8 mouse cellular contexts compared by ENCODE assay signal in the genomic region with DNA sequence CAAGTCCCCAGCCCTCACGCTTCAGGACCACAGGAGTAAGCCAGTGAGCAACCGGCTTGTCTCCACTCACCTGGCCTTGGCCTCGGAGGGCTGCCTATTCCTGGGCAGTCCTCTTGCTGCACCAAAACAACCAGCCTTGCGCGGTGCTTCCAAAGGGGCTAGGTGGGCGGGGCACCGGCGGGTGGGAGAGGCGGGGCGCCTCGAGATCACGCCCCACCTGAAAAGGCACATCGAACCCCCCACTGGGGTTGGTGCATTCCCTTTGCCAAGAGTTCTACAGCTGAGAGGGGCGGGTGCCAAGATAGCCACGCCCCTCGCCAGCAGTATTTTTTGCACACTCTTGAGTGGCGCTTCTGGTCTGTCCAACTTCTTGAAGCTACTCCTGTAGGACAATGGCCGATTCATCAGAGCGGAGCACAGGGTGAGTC. TPM values are rescaled to one million over a fixed set of nuclear protein-coding genes. Genes with fewer than 3 reads are reported as not detected.
DNase-seq lines count a peak whose midpoint lies in the region; ATAC-seq lines count a peak whose summit lies in the region.

No protein-coding gene starts in this region.

- no peaks in the 10 kb centered on the region for H3K27me3 ChIP-seq in intestine, embryonic 16.5 days (replicated peaks; ENCODE audit: control insufficient read depth, insufficient read depth, low read length)
- no peaks in the 10 kb centered on the region for H3K27me3 ChIP-seq in lung, embryonic 16.5 days (ENCODE audit: control insufficient read depth, insufficient read depth, low read depth, low read length)

- no peaks in the 10 kb centered on the region for H3K9me3 ChIP-seq in intestine, embryonic 16.5 days (ENCODE audit: control insufficient read depth, low read length)
- H3K9me3 ChIP-seq in lung, embryonic 16.5 days (ENCODE audit: control insufficient read depth, low read length), result no peaks in the 10 kb centered on the region

- peak overlapping the region; percentile 61 for H3K4me2 ChIP-seq in intestine, embryonic 16.5 days (ENCODE audit: low read depth, low read length)
- peak overlapping the region; percentile 53 for H3K4me2 ChIP-seq in lung, embryonic 16.5 days (ENCODE audit: low read depth, low read length)

- ATAC-seq in intestine, embryonic 16.5 days, result peak; percentile 73
- peak; percentile 84 for ATAC-seq in lung, embryonic 16.5 days (ENCODE audit: low read depth)

- H3K36me3 ChIP-seq in intestine, embryonic 16.5 days (ENCODE audit: control insufficient read depth, insufficient read depth, low read length), result no peaks in the 10 kb centered on the region
- no peaks in the 10 kb centered on the region for H3K36me3 ChIP-seq in lung, embryonic 16.5 days (ENCODE audit: control insufficient read depth, insufficient read depth, low read length)

- DNase-seq in embryo, embryonic 10.5 days (ENCODE audit: low spot score), result peak; percentile 36
- DNase-seq in embryo, embryonic 10 days (ENCODE audit: low spot score), result no peak
- DNase-seq in embryo, embryonic 11 days, result peak; percentile 39
- DNase-seq in right cerebral cortex, postnatal 14 days, result no peak
- DNase-seq in cerebellum, postnatal 4 days (ENCODE audit: low spot score in 2 of 2), result no peak
- no peak for DNase-seq in layer of hippocampus, postnatal 14 days (ENCODE audit: low spot score in 2 of 2)

- no peak overlapping the region for H3K9ac ChIP-seq in intestine, embryonic 16.5 days (ENCODE audit: low read depth, low read length)
- H3K9ac ChIP-seq in lung, embryonic 16.5 days (ENCODE audit: low read length), result 0 out of 2 replicates have a peak overlapping the region, but pooled peaks have one; percentile 26

- H3K4me3 ChIP-seq in intestine, embryonic 16.5 days (ENCODE audit: low read length), result peak overlapping the region; percentile 32
- H3K4me3 ChIP-seq in lung, embryonic 16.5 days (ENCODE audit: low read length), result peak overlapping the region; percentile 30

- no peak overlapping the region for H3K27ac ChIP-seq in intestine, embryonic 16.5 days (ENCODE audit: low read length)
- H3K27ac ChIP-seq in lung, embryonic 16.5 days (ENCODE audit: low read length), result no peak overlapping the region

- 4% methylated on average over 19 of the region's 19 CpGs for WGBS in intestine, embryonic 16.5 days
- WGBS in lung, embryonic 16.5 days, result 4% methylated on average over 17 of the region's 19 CpGs

- H3K4me1 ChIP-seq in intestine, embryonic 16.5 days (ENCODE audit: control insufficient read depth, insufficient read depth, low read length), result peaks cover 3% of the 10 kb centered on the region; the same call in 1 of the 2 replicates
- 0 out of 2 replicates have a peak, but pooled peaks cover 3% of the 10 kb centered on the region for H3K4me1 ChIP-seq in lung, embryonic 16.5 days (replicated peaks; ENCODE audit: control insufficient read depth, insufficient read depth, low read length)

RNA-seq across cellular contexts. Expression of a gene that starts 16.2 kb away (rescaled TPM):
- polyA plus RNA-seq in intestine, embryonic 16.5 days (2015; fragmentation: Nextera tagmentation; extraction: Ambion mirVana), result 5.0 and 6.4 TPM in 2 replicates
- 6.5 and 8.0 TPM in 2 replicates for polyA plus RNA-seq in lung, embryonic 16.5 days (2015; fragmentation: Nextera tagmentation; extraction: Ambion mirVana)
- 10 to 100 TPM; 83.1 to 86.4 TPM for total RNA-seq in layer of hippocampus, postnatal 14 days (2021)

RNA-seq across cellular contexts. Expression of a gene that starts 40.1 kb away (rescaled TPM):
- 19.2 and 20.9 TPM in 2 replicates for polyA plus RNA-seq in intestine, embryonic 16.5 days (2015; fragmentation: Nextera tagmentation; extraction: Ambion mirVana)
- 4.4 and 4.6 TPM in 2 replicates for polyA plus RNA-seq in lung, embryonic 16.5 days (2015; fragmentation: Nextera tagmentation; extraction: Ambion mirVana)
- under 1 TPM; 0.23 to 0.48 TPM for total RNA-seq in layer of hippocampus, postnatal 14 days (2021)

RNA-seq across cellular contexts. Expression of a gene that starts 52.7 kb away (rescaled TPM):
- polyA plus RNA-seq in intestine, embryonic 16.5 days (2015; fragmentation: Nextera tagmentation; extraction: Ambion mirVana), result 2.4 and 2.5 TPM in 2 replicates
- polyA plus RNA-seq in lung, embryonic 16.5 days (2015; fragmentation: Nextera tagmentation; extraction: Ambion mirVana), result 1.4 and 1.5 TPM in 2 replicates
- 1 to 10 TPM; 2.6 to 3.0 TPM for total RNA-seq in layer of hippocampus, postnatal 14 days (2021)

Comparison
In these comparisons a context has a peak if more than half of its experiments do, and no peak if none do; other contexts are left out.
1. DNase-seq: peak in embryo, embryonic 10.5 days (single experiment) and embryo, embryonic 11 days (single experiment); none in embryo, embryonic 10 days (single experiment), right cerebral cortex, postnatal 14 days (single experiment), cerebellum, postnatal 4 days (0 of 2) and layer of hippocampus, postnatal 14 days (0 of 2).